Mouse (Mus musculus): ENCODE results near the gene Fzd1.

Fzd1 gene

DNA sequence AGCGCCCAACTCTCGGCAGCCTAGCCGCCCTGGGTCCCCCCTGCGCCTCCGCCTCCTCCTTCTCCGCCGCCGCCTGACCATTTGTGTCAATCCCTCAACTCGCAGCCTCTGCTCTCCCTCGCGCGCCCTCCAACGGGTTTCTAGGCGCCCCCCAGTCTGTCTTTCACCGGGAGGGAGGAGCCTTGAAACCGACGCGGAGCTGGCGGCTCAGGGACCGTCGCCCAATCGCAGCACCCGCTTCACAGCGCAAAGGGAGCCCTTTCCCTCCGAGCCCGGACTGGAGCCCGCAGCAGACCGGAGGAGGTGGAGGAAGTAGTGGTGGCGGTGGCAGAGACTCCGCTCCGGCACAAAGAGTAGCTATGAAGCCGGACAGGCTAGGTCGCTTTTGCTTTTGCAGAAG is at the start of gene Fzd1:
Gene Fzd1 (minus strand): TSS at position 134 of the 400 bp plus-strand sequence.
- DNase-seq, result peak; percentile 94

DNA sequence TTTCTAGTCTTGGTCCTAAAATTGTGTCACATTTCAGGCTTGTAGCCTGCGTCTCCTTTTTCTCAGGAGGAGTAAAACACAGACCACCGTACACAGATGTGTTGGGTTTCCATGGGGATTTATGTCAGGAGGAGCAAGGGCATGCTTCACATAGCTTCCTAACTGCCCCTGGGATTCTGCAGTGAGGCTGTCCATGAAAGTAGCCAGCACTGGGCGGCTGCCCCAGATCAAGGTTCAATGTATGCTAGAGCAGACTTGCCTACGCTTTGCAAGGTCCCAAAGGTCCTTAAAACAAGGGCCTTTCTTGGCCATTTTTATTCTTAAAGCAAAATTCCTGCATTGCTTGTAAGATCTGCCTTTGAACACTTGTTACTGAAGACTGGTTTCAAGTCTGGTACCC is 47.4 kb upstream of the Fzd1 start:
- DNase-seq, result no peak

DNA sequence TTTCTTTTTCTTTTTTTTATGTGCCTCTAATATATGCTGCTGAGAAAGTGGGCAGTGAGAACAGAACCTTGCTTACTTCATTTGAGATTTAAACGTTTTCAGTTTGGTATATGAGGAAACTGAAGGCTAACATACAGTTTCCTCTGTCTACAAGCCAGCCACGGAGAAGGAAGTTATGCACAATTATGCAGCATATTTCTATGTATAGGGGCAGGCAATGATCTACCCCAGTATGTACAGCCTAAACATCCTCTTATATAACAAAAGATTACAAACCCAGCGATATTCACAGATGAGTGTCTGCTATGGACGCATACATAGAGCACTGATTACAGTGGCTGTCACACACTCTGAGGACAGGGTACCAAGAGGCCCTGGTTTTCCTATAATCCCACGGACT is 45.9 kb upstream of the Fzd1 start:
- DNase-seq, result no peak

DNA sequence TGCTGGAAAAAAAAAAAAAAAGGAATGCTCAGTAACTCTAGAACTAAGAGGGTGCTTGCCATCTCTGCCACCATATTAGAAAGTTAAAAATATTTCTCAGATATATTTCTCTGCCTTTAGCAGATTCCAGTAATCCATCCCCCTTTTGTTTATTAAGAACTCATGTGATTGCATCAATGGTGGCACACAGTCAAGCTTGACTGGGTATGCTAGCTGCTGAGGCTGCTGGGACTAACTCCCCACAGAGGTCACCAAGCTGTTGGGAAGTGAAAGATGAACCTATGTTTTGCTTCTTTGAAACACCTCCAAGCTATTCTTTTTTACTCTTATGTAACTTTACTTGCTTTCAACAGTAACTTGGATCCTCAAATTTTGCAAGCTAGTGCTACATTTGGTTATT is 44.1 kb upstream of the Fzd1 start:
- no peak for DNase-seq

DNA sequence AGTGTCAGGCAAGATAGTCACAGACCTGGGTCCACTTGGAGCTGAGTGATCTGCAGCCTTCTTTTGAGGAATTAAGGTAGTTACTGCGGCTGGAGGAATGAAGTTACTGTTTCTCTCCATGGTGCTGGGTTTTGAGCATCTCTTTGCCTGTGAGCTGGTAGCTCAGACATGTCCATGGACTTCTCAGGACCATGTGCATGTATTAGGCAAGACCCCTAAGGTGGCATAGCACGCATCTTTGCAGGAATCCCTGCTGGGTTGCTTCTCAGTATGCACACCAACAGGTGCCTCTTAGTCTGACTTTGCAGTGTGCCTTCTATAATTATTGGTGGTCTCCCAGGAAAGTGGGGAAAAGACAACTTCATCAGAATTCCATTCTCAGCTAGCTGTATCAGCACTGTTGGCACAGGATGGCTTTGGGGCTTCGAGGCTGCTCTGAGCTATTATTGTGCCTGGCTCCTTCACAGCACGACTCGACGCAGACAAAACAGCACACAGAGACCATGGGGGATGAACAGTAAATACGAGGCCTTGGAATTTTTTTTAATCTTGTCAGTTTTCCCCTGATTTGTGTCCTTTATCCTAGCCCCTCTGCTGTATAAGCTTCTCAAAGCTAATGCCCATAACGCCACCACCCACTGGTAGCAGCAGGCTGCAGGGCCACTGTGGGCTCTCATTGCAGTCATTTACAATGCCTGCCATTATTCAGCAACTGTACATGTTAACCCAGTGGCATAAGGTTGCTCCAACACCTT is 43.4 kb upstream of the Fzd1 start:
- DNase-seq, result no peak

DNA sequence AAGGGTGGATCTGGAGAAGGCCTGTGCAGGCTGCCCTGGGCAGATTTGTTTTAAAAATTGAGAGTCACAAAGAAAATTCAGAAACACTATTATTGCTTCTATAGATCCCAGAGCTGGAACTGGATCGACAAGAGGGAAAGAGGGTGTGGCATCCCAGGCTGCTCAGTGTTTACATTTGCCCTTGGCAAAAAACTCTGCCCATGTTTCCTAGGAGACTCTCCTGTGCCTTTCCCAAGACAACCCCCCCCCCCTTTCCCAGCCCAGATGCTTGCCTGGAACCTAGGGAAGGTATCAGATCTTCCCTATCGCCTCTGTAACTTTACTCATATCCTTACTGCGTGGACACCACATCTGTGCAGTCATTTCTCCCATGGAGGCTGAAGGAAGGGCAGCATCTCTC is 33.4 kb upstream of the Fzd1 start:
- DNase-seq, result peak; percentile 12

DNA sequence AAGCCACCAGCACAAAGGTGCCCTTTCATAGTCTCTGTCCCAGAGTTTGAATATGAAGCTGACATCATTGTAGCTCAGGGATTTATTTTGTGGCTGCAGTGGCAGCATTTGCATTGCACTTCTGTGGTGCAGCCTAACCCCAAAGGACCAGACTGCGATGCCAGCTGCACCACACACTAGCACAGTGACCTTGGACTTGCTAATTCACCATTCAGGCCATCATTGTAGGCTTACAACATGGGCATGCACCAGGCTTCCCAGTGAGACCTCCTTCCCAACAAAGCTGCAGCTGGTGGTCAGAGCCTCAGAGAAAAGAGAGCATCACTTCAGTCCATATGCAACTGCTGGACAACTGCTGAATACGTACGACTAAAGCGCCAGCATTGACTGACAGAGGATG is 32.4 kb upstream of the Fzd1 start:
- DNase-seq, result no peak

DNA sequence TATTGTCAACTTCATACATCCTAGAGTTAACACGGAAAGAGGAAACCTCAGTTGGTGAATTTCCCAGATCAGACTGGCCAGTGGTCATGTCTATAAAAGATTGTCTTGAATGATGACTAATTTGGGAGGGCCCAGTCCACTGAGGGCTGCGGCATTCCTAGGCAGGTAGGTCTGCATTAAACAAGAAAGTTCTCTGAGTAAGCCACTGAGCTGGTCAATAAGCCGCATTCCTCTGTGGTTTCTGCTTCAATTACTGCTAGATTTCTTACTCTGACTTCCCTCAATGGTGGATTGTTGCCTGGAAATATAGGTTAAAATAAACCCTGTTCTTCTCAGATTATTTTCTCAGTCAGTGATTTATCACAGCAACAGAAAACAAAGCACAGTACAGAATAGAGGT is 30.6 kb upstream of the Fzd1 start:
- DNase-seq, result no peak

DNA sequence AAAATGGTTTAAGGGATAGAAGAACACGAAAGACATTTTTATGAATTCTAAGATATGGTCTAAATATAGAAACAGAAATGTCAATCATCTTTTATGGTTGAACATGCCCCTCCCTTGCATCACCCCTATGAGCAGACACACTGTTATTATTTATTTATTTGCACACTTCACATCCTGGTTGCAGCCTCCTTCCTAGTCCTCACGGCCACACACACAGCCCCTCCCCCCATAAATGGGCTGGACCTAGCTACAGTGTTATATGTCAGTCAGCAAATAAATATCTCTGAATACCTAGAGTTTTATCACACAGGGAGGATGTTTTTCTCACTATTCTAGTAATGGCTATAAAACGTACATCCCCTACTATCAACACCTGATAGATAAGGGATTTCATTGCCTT is 29.0 kb upstream of the Fzd1 start:
- DNase-seq, result no peak

DNA sequence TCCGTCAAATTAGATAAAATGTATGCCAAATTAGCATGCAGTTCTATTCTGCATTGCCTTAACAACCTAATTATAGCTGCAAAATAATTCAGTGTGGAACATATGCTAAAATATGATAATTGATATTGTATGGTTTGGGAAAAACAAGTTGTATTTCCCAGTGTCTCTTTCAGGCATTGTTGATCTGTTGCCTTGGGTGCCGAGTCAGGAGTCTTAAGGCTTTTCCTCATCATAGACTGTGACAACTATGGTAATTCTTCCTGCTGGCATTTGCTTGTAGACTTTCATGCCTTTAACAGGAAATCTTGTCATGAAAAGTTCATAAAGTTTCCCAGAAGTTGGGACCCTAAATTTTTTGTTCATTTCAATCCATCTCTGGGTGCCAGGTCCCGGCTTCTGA is 20.4 kb upstream of the Fzd1 start:
- no peak for DNase-seq

DNA sequence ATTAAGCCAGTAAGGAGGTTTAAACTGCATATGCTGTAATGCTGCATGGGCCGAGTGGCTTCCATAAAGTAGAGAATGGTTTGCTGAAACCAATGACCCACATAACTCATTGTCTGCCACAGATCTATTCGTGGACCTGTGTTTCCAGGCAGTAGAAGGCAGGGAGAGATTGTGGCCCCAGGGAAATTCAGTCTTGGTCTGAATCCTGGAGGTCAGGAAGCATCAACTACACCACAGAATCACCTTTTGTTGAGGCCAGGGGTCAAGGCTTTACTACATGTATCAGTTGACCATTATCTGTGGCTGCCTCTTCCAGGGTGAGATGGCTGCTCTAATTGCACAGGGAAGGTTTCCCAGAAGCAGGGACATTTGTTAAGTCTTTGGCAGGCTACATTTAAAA is 18.7 kb upstream of the Fzd1 start:
- DNase-seq, result no peak

DNA sequence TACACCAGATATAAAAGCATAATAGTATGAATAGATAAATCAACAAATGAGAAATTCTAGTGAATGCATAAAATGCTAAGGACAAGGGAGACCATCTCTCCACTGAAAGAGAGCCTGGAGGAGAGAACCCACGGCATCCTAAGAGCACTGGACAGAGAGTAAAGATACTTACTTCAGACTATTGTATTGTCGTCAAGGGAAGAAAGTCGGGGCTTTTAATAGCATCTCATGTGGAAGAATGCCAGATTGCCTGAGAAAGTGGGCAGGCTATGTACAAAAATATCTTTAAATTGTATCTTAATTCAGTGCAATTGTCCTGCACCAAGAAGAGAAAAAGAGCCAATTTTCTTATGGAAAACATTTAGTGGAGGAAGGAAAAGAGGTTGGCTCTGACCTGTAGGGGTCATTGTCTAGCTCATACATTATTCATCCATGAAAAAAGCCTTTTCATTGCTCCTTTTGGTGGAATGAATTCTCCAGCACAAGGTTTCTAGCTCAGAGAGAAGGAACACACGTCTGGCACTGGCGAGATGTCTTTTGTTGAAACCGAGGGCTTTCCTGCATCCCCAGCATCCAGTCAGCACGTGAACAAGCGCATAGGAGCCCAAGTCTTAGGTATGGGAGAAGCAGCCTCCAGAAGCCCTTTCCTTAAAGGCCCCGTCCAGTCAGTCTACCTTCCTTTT is 15.4 kb upstream of the Fzd1 start:
- no peak for DNase-seq

DNA sequence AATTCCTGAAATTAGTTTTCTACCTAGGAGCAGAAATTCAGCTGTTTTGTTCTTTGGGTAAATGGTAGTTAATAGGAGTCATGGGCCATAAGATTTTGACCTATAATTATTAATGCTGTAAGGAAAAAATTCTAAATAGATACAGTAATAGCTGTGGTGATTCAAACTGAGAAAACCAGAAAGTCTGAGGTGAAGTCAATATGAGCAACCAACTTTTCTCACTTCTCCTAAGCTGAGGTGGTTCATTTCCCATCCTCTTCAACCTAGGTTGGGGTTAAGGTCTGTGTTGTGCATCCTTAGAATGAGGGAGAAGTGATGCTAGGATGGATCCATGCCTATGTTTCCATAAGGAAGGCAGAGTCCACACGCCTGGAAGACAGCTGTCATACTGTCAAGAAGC is 12.8 kb upstream of the Fzd1 start:
- DNase-seq, result no peak

DNA sequence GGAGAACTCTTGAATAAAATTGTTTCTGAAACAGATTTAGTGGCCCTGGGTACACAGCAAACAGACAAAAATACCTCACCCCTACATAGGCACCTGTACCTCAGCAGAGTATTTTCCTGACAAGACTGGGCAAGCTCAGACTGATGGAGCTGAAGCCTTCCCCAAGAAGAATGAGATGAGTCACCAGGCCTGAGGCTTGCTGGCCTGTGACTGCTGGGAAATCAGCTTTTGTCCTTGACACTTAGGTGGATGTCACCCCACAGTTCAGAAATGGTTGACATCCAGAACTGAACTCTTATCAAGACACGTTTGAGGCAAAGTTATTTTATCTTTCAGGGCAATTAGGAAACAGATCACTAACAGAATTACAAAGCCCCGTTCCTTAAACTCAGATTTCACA is 10.1 kb upstream of the Fzd1 start:
- no peak for DNase-seq

DNA sequence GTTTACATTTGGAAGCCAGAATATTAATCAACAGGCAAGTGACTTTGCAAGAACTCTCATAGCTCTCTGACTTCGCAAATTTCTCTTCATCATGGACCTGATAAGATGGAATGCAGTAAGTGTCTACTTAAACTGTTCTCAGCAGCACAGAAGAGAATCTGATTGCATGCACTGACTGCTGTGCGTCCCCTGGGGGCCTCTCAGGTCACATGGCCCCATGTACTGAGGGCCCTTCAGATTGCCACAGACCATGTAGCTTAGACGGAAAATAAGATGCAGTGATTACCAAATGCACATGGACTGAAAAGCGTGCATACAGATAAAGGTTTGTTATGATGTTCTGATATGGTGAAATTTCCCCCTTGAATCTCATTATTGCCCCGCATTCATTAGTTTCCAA is 8.9 kb upstream of the Fzd1 start:
- DNase-seq, result no peak

DNA sequence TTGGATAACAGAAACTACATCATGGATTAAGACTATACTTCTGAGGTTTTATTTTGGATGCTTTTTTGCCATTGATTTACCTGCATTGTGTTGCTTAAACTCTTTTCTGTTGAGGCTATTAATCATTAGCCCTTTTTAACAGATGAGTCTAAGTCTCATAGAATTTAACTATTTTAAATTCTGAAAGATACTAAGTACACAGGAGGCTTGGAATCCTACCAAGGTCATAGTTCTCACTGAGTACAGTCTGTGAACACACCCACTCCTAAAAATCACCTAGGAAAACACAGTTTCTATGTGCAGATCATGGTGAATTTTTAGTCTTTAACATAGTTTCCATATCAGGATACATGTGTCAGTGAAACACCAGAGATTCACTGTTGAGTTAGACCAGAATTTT is 4.1 kb upstream of the Fzd1 start:
- DNase-seq, result no peak

DNA sequence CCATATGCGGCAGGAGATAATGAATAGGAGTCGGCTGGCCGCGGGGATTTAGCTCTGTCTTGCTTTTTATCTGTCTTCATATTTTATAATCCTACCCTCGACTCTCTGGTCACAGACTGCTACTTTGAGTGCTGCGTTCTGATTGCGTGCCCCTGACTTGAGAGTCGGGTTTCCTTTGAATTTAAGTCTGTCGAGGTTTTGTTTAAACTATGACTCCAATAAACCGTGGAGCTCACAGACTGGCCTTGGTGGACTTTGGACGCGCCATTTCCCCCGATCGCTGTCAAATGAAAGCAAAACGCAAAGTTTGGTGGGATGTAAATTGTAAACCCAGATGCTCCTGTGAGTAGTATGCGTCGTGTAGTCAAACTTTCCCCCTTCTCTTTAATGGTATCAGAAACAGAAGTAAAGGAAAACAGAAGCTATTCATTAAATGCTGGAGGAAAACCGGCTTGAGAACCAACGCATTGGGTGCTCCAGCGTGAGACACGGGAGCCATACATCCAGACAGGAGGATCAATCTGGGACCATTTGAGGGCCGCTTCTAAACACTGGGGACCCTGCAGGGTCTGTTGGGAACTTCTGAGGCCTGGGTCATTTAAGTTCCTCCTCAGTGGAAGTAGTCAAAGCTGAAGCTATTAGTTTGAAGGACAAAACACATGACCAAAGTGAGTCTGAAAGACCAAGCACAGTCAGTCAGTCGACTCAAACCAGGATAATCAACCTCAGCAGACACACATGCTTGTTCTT is 671 bp upstream of the Fzd1 start:
- no peak for DNase-seq

DNA sequence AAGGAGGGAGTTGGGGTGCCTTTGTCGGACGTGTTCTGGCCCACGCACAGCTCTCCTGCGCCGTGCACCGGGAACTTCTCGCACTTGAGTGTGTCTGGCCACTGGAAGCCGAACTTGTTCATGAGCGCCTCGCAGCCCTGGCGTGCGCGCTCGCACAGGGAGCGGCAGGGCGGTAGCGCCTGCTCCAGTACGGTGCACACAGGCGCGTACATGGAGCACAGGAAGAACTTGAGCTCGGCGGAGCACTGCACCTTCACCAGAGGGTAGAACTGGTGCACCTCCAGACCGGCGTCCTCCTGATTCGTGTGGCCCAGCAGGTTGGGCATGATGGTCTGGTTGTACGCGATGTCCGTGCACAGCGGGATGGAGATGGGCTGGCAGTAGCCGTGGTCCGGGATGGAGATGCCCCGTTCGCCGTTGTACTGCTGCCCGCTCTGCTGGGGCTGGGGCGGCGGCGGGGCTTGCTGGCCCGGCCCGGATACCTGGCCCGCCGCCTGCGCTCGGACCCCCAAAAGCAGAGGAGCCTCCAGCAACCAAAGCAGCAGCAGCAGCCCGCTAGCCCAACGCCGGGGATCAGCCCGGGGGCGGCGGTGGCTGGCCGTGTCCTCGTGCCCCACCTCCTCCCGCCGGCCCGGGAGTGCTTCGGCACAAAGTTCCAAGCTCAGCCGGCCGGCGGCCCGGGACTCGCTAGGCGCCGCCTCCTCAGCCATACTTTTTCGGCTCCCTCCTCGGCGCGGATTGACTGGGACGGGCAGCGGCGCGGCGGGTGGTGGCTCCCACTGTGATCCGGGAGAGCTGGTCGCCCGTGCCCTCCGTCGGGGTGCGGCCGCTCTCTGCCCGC is 744 bp downstream of the Fzd1 start:
- peak; percentile 69 for DNase-seq

DNA sequence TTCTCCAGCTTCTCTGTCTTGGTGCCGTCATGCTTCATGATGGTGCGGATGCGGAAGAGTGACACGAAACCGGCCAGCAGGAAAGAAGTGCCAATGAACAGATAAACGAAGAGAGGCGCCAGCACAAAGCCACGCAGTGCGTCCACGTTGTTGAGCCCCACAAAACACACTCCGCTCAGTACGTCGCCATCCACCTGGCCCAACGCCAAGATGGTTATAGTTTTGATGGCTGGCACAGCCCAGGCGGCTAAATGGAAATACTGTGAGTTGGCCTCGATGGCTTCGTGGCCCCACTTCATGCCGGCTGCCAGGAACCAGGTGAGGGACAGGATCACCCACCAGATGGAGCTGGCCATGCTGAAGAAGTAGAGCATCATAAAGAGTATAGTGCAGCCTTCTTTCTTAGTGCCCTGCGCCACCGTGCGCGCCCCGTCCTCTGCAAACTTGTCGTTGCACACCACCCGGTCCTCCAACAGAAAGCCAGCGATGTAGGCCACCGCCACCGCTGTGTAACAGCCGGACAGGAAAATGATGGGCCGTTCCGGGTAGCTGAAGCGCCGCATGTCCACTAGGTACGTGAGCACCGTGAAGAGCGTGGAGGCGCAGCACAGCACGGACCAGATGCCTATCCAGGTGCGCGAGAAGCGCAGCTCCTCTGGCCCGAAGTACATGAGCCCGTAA is 1.7 kb downstream of the Fzd1 start:
- DNase-seq, result peak; percentile 29

DNA sequence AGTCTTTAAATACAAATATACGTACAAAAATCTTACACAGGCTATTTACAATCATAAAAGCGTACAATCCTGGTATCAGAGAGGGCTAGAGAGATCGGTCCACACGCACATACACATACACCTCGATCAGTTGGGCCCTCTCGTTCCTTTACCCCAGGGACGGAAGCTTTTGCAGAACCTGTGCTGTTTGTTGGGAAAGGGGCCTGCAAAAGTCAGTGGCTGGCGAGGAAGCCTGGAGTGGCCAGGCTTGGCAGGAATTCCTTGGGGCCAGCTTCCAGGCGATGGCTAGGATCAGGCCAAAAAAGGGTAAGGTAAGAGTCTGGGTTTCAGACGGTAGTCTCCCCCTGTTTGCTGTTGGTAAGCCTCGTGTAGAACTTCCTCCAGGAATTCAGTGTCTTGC is 2.5 kb downstream of the Fzd1 start:
- DNase-seq, result no peak

DNA sequence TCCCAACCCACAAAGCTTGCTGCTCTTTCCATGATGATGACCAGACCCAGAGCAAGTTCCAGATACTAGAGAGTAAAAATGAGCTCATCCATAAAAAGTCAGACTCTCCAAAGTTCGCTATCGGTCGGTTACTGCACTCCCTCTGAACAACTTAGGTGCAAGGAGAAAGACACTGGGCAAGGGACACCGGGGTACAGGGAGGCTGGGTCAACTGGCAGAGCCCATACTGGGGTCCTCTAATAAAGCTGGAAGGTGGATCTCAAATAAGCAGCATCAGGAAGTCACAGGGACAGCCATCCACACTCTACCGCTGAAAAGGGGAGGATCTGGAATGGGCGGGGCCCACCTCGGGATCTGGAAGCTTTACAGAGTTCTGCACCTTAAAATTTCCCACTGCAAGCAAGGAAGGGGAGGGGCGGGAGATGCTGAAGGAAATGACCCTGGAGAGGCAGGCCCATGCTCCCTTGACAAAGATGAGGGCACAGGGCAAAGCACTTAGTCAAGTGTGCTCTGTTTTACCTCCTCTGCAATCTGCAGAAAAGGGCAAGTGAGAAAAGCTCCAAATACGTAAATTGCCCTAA is 3.0 kb downstream of the Fzd1 start:
- DNase-seq, result no peak

DNA sequence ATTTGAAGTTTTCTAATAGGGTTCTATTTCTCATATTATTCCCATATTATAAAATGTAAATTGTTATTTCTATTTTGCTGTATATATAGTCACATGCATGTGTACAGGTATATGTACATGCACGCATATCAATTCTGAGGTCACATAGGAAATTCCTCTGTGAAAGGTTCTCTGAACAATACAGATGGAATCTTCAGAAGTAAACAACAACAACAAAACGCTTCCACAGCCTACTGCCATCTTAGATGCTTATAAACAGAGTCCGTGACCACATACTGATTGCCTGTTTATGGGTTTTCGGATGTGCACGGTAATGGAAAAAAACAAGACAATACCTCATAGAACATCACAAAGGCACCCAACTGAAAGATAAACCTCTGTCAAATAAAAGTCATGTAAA is 4.7 kb downstream of the Fzd1 start:
- DNase-seq, result no peak

All from lung, postnatal 36 days (tissue).